ENCODE assay signal across 9 mouse cellular contexts in genomic region chr12:79708423-79708733, GRCm38 (mm10).
DNase-seq lines count a peak whose midpoint lies in the region; ATAC-seq and TF ChIP-seq lines count a peak whose summit lies in the region.
"Had no signal": no experiment of that assay in that cellular context is flagged by ENCODE, and none has a peak within 500 bp of the region (broad histone marks: within the 10 kb centered on the region; RNA-seq: fewer than 3 reads in every experiment).

No protein-coding gene starts in this region.

- WGBS in forebrain, postnatal 0 days, result 72% methylated on average over 5 of the region's 5 CpGs
- WGBS in forebrain, embryonic 14.5 days, result 84% methylated on average over 5 of the region's 5 CpGs
- WGBS in hindbrain, postnatal 0 days, result 46% methylated on average over 5 of the region's 5 CpGs
- 30% methylated on average over 5 of the region's 5 CpGs for WGBS in lung, postnatal 0 days

- TF ChIP-seq EP300 in lung, postnatal 0 days (IDR thresholded peaks at IDR 0.05), result peak; percentile 75

- H3K36me3 ChIP-seq in forebrain, postnatal 0 days (ENCODE audit: insufficient read depth), result no peaks in the 10 kb centered on the region
- H3K36me3 ChIP-seq in forebrain, embryonic 14.5 days (ENCODE audit: control insufficient read depth, insufficient read depth, low read length), result no peaks in the 10 kb centered on the region
- H3K36me3 ChIP-seq in hindbrain, postnatal 0 days (ENCODE audit: insufficient read depth, low read length), result no peaks in the 10 kb centered on the region
- no peaks in the 10 kb centered on the region for H3K36me3 ChIP-seq in lung, postnatal 0 days (ENCODE audit: insufficient read depth, low read length)

- no peak for TF ChIP-seq CTCF in forebrain, postnatal 0 days (IDR thresholded peaks at IDR 0.05; ENCODE audit: low read depth)
- no peak for TF ChIP-seq CTCF in hindbrain, postnatal 0 days (IDR thresholded peaks at IDR 0.05; ENCODE audit: low read depth)
- TF ChIP-seq CTCF in lung, postnatal 0 days (IDR thresholded peaks at IDR 0.05), result no peak

- DNase-seq in forebrain, postnatal 0 days, result no peak
- no peak for DNase-seq in forebrain, embryonic 14.5 days (ENCODE audit: low spot score)
- DNase-seq in adipocyte (ENCODE audit: low spot score), result peak; percentile 34
- peak; percentile 26 for DNase-seq in hindbrain, postnatal 0 days (ENCODE audit: low spot score)
- DNase-seq in lung, postnatal 0 days (ENCODE audit: low spot score), result peak; percentile 82
- DNase-seq in right cerebral cortex, postnatal 10 days (ENCODE audit: low spot score in 2 of 2), result no peak
- DNase-seq in frontal cortex, postnatal 14 days (ENCODE audit: low spot score in 2 of 2), result no peak
- no peak for DNase-seq in embryo, embryonic 9.5 days (ENCODE audit: extremely low spot score)

- H3K27ac ChIP-seq in forebrain, postnatal 0 days (ENCODE audit: low read depth, low read length), result no peak overlapping the region
- no peak overlapping the region for H3K27ac ChIP-seq in forebrain, embryonic 14.5 days (ENCODE audit: low read depth, low read length)
- peak overlapping the region; percentile 36 for H3K27ac ChIP-seq in hindbrain, postnatal 0 days
- H3K27ac ChIP-seq in lung, postnatal 0 days (ENCODE audit: low read length), result peak overlapping the region; percentile 38

- no peaks in the 10 kb centered on the region for H3K9me3 ChIP-seq in forebrain, postnatal 0 days (ENCODE audit: low read length)
- no peaks in the 10 kb centered on the region for H3K9me3 ChIP-seq in forebrain, embryonic 14.5 days (replicated peaks; ENCODE audit: control insufficient read depth, low read length)
- no peaks in the 10 kb centered on the region for H3K9me3 ChIP-seq in hindbrain, postnatal 0 days (ENCODE audit: low read length)
- no peaks in the 10 kb centered on the region for H3K9me3 ChIP-seq in lung, postnatal 0 days (ENCODE audit: low read length)

- no peaks in the 10 kb centered on the region for H3K27me3 ChIP-seq in forebrain, postnatal 0 days (ENCODE audit: insufficient read depth, low read length)
- H3K27me3 ChIP-seq in forebrain, embryonic 14.5 days (replicated peaks; ENCODE audit: control insufficient read depth, insufficient read depth, low read length), result no peaks in the 10 kb centered on the region
- H3K27me3 ChIP-seq in hindbrain, postnatal 0 days (ENCODE audit: insufficient read depth, low read length), result no peaks in the 10 kb centered on the region
- H3K27me3 ChIP-seq in lung, postnatal 0 days (replicated peaks; ENCODE audit: insufficient read depth, low read length), result no peaks in the 10 kb centered on the region

- H3K4me3 ChIP-seq in forebrain, postnatal 0 days (ENCODE audit: low read depth, low read length), result no peak overlapping the region
- no peak overlapping the region for H3K4me3 ChIP-seq in forebrain, embryonic 14.5 days (ENCODE audit: low read depth, low read length)
- H3K4me3 ChIP-seq in hindbrain, postnatal 0 days (ENCODE audit: low read length), result no peak overlapping the region
- no peak overlapping the region for H3K4me3 ChIP-seq in lung, postnatal 0 days (ENCODE audit: low read depth, low read length)
- H3K4me3 ChIP-seq: myocyte had no signal

- H3K4me2 ChIP-seq in forebrain, postnatal 0 days (ENCODE audit: low read depth), result no peak overlapping the region
- H3K4me2 ChIP-seq in forebrain, embryonic 14.5 days (ENCODE audit: low read length), result no peak overlapping the region
- H3K4me2 ChIP-seq in hindbrain, postnatal 0 days (ENCODE audit: low read depth, low read length), result no peak overlapping the region
- no peak overlapping the region for H3K4me2 ChIP-seq in lung, postnatal 0 days (replicated peaks; ENCODE audit: low read depth, low read length)

- H3K9ac ChIP-seq in forebrain, postnatal 0 days, result no peak overlapping the region
- no peak overlapping the region for H3K9ac ChIP-seq in forebrain, embryonic 14.5 days (ENCODE audit: low read length)
- no peak overlapping the region for H3K9ac ChIP-seq in hindbrain, postnatal 0 days (replicated peaks; ENCODE audit: low read length)
- no peak overlapping the region for H3K9ac ChIP-seq in lung, postnatal 0 days (replicated peaks; ENCODE audit: low read depth)

- H3K4me1 ChIP-seq in forebrain, postnatal 0 days (ENCODE audit: insufficient read depth), result peaks cover 22% of the 10 kb centered on the region
- H3K4me1 ChIP-seq in forebrain, embryonic 14.5 days (ENCODE audit: control insufficient read depth, insufficient read depth, low read length), result peaks cover 29% of the 10 kb centered on the region
- peaks cover 12% of the 10 kb centered on the region for H3K4me1 ChIP-seq in hindbrain, postnatal 0 days (ENCODE audit: insufficient read depth, low read length)
- 0 out of 2 replicates have a peak, but pooled peaks cover 6% of the 10 kb centered on the region for H3K4me1 ChIP-seq in lung, postnatal 0 days (ENCODE audit: insufficient read depth, low read depth, low read length)

- ATAC-seq in forebrain, postnatal 0 days, result peak; percentile 40; the same call in 1 of the 2 replicates
- no peak for ATAC-seq in forebrain, embryonic 14.5 days
- ATAC-seq in hindbrain, postnatal 0 days, result peak; percentile 56; the same call in 1 of the 2 replicates
- ATAC-seq in lung, postnatal 0 days, result peak; percentile 86

Comparison
In these comparisons a context has a peak if more than half of its experiments do, and no peak if none do; other contexts are left out.
1. DNase-seq: peak in adipocyte (single experiment), hindbrain, postnatal 0 days (single experiment) and lung, postnatal 0 days (single experiment); none in forebrain, postnatal 0 days (single experiment), forebrain, embryonic 14.5 days (single experiment), right cerebral cortex, postnatal 10 days (0 of 2), frontal cortex, postnatal 14 days (0 of 2) and embryo, embryonic 9.5 days (single experiment).
2. H3K27ac ChIP-seq: peak in hindbrain, postnatal 0 days (single experiment) and lung, postnatal 0 days (single experiment); none in forebrain, postnatal 0 days (single experiment) and forebrain, embryonic 14.5 days (single experiment).